Mouse (Mus musculus) thymus, adult 2 months (tissue): ENCODE results near the gene 3110082I17Rik.

Experiments
- CTCF ChIP-seq: fragments of 200-500 bp; IDR thresholded peaks from 2 replicates; pipeline ENCODE4 v1.5.1; 2012; ENCODE audit warnings: mild to moderate bottlenecking, control low read depth, low read length, moderate library complexity, borderline replicate concordance; ENCODE audit not compliant: control insufficient read depth, poor library complexity, insufficient read depth; ENCODE audit errors: extremely low read depth
- POLR2A ChIP-seq: fragments of 200-500 bp; IDR thresholded peaks from 2 replicates; pipeline ENCODE4 v1.6.1; 2012; ENCODE audit warnings: mild to moderate bottlenecking, low read length, control low read depth, moderate library complexity; ENCODE audit not compliant: control insufficient read depth, poor library complexity, insufficient read depth; ENCODE audit errors: extremely low read depth

DNA sequence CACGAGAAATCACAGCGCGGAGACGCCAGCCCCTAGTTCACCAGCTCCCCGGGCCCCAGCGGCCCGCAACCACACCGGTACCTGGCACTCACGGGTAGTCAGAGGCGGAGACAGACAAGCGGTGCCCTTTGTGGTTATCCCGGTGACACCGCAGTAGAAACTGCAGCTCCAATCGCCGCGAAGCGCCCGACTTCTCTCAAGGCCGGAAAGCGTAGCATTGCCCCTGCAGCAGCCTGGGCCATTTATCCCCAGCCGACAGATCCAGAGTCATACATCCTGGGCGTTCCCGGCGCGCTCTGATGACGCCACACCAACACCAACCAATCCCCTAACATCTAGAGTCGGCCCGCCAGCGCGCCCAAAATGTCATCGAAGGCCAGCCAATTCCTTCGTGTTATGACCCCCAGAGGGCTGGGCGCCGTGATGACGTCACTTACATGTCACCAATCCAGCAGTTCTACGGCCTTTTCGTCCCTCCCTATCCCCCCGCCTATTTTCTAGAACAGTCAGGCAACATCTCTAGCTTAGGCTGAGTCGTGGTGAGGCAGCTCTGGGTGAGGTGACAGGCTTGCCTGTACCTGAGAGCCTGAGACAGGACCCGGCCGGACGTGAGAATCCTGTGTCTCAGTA is 24.0 kb upstream of the 3110082I17Rik start, which contains the start of gene Zfand2a:
- TF ChIP-seq POLR2A (peak; percentile 56; the same call in 1 of the 2 replicates), CTCF (peak; percentile 16; the same call in 1 of the 2 replicates)
